Mouse (Mus musculus) brain, embryonic 14.5 days (tissue): Measurements from ENCODE around the gene Rnf126. TPM values are rescaled to one million over a fixed set of nuclear protein-coding genes. Genes with fewer than 3 reads are reported as not detected.
A peak's percentile ranks its signal among the peaks of the same experiment; 100 is the strongest.

Experiments
- DNase-seq: peaks from one replicate; pipeline ENCODE4 v3.0.0-alpha.2; 2011; ENCODE audit warnings: low read depth
- CTCF ChIP-seq: fragments of 200-500 bp; IDR thresholded peaks from 2 replicates; pipeline ENCODE4 v1.5.1; 2012; ENCODE audit warnings: inconsistent platforms, mild to moderate bottlenecking, moderate library complexity, borderline replicate concordance; ENCODE audit not compliant: insufficient read depth, insufficient read length; ENCODE audit errors: extremely low read depth
- POLR2A ChIP-seq: fragments of 200-500 bp; IDR thresholded peaks from 2 replicates; pipeline ENCODE4 v1.6.1; 2012; ENCODE audit warnings: mild to moderate bottlenecking, inconsistent platforms, borderline replicate concordance; ENCODE audit not compliant: poor library complexity, insufficient read depth, insufficient read length, severe bottlenecking; ENCODE audit errors: extremely low read depth
- polyA plus RNA-seq: library from polyadenylated mRNA; depleted of rRNA; stranded (reverse); fragments of >200 nt; gene quantifications from 2 replicates; pipeline ENCODE4 v1.2.3, GENCODE M21; 2012

Gene Rnf126
- polyA plus RNA-seq, 1 experiment, result 157 TPM

DNA sequence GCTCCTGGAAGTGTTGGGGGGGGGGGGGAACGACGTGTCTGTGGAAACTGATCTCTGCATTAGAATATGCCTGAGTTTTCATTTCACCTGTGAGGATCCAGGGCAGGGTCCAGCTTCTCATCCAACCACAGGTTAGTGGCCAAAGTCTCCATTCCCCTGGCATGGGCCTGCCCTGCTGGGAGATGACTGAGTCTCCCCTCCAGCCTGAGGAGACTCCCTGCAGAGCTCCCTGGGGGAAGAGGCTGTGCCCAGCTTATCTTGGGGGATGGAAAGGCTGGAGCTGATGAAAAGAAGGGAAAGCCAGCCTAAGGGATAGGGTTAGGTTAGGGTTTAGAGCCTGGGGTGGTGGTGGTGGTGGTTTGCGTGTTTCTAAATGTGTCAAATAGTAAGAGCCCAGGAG lies 35.1 kb upstream of the Rnf126 start:
- TF ChIP-seq POLR2A (no peak), CTCF (no peak)

DNA sequence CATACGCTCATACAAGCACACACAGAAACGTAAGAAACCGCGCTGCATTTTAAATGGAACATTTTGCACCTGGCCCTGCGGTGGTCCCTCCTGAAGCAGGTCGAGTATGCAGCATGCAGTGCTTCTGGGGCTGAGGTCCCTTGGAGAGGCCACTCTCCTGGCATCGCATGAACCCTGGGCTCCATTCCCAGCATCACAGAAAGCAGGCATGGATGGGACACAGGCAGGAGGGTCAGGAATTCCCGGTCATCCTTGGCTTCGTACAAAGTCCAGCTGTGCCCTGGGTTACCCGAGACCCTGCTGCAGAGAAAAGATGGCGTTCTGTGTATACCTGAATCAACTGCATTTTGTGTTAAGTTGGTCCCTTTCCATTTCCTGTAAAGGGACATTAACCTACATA lies 33.8 kb upstream of the Rnf126 start:
- TF ChIP-seq POLR2A (no peak), CTCF (no peak)
- DNase-seq, result no peak

More for the DNA sequence above, 35.1 kb upstream of the Rnf126 start:
- DNase-seq, result no peak

DNA sequence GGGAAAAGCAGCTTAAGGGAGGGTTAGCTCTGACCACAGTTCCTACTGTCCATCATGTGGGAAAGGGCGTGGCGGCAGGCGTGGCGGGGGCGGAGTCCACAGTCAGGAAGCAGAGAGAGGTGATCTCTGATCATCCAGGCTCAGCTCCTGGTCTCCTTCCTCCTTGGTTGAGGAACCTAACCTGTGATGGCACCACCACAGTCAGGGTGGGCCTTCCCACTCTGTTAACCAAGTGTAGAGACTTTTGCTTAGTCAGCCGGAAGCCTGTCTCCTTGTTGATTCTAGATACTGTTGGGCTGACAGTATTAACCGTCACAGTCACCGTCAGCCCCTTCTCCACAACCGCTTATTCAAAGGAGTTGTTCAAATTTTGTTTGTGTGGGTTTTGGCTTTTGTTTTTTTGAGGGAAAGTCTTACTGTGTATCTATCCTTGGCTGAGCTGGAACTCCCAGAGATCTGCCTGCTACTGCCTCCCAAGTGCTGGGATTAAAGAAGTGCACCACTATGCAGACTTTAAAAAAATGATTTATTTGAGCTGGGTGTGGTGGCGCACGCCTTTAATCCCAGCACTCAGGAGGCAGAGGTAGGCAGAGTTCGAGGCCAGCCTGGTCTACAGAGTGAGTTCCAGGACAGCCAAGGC lies 31.7 kb upstream of the Rnf126 start:
- no peak for DNase-seq
- TF ChIP-seq CTCF (no peak), POLR2A (no peak)

DNA sequence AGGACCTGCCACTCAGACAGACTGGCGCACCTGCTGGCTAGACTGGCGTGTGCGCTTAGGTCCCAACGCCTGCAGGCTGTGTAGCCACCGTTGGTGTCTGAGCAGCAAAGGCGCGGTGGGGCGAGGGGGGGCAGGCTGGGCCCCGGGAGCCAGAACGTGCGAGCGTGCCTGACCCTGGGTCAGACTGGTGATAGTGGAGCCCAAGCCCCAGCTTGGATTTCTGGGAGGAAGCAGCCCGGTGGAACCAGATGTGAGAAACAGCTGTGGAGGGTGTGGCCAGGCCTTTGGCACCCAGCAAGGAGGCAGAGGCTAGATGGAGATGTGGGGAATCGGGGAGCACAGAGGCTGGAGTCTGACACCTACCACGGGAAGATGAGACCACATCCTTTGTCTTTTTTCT lies 30.6 kb upstream of the Rnf126 start:
- peak; percentile 49 for DNase-seq
- TF ChIP-seq POLR2A (no peak), CTCF (no peak)

DNA sequence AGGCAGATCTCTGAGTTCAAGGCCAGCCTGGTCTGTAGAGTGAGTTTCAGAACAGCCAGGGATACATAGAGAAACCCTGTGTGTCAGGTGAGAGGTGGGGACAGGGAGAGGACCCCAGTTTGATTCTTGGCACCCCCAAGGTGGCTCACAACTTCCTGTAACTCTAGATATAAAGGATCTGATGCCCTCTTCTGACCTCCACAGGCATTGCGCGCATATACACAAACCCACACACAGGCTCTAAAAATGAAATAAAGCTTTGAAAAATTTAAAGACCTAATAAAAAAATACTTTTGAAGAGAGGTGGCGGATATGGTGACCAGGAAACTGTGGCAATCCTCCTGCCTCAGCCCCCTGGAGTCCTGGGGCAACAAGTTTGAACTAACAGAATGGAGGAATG lies 29.2 kb upstream of the Rnf126 start:
- TF ChIP-seq CTCF, result no peak
- no peak for TF ChIP-seq POLR2A
- DNase-seq, result no peak

DNA sequence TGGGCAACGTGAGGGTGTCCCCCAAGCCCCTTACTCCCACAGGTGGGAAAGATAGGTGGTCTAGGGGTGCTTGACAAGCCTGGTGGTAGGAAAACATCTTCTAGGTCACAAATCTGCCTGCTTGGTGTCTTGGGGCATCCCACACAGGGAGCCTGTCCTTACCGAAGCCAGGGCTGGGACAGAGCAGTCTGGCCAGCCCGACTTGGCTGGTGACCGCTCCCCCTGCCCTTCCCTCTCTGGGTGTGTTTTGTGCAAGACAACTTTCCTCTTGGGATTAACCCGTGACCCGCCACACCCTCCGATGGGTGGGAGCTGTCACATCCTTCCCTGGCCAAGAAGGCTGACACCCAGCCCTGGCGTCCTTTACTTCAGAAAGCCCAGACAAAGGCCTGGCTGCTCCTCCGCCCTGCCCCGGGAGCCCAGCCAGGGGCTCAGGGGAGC lies 27.8 kb upstream of the Rnf126 start:
- no peak for TF ChIP-seq CTCF
- no peak for TF ChIP-seq POLR2A
- DNase-seq, result peak; percentile 58

DNA sequence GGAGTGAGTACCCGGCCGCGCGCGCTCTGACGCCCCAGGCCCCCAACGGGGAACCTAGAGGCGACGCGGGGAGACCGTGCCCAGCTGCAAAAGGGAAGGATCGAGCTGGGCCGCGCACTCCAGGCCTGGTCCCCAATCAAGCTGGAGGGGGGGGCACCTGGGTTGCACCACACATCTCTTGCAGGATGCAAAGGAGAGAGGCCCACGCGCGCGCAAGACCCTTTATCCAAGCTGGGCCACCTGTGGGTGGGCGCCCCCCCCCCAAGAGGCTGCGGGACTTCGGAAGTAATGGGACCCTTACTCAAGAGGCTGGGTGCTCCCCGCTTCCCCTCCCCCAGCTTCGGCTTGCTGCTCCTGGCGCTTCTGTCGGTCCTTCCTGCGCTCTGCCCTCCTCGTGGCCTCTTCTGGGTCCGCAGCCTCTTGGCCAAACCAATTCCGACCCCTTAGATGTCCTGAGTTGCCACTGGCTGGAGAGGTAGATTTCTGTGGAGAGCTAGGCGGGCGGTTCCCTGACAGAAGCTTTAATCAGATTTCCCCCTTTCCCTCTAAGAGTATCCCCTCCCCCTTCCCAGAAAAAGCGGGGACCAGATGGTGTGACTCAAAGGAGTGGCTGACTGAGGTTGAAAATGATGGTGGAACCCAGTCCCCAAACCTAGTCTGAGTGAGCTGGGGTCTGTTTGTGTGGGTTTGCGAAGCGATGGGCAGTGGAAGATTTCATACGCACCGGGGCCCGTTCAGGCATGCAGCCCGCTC lies 27.2 kb upstream of the Rnf126 start:
- DNase-seq, result peak; percentile 83
- TF ChIP-seq CTCF, result 0 out of 2 replicates have a peak, but pooled peaks have one; percentile 3
- TF ChIP-seq POLR2A, result no peak

DNA sequence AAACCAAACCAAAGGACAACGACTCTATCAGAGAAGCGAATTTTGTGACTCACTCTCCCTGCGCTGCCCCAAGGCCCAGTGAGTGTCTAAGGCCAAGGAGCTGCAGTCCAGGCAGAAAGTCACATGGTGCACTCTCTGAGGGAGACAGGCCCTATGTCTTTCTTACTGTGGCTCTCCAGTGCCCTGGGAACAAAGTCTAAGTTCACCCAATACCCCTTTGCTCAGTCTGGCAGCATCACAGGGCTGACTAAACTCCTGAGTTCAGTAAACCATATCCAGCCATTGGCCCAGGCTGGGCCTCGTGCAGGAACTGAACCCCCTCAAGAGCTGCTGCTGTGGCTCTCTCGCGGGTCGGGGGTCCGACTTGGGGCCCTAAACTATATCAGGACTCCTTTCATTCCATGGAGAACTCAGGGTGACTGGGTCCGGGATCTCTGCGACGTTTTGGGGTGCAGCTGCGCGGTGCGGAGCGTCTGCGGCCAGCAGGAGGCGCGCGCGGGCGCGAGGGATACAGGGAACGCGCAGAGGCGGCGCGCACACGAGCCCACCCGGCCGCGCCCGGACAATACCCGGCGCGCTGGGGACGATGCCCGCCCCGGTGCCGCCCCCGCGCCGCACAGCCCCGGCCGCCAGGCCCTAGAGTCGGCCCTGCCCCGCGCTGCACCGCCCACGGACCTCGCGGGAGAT lies 26.4 kb upstream of the Rnf126 start, which contains the start of gene Palm:
Palm (plus strand) TSS at position 522 of the 687 bp plus-strand sequence.
- peak; percentile 96 for TF ChIP-seq POLR2A
- TF ChIP-seq CTCF, result peak; percentile 85
- peak; percentile 84 for DNase-seq

DNA sequence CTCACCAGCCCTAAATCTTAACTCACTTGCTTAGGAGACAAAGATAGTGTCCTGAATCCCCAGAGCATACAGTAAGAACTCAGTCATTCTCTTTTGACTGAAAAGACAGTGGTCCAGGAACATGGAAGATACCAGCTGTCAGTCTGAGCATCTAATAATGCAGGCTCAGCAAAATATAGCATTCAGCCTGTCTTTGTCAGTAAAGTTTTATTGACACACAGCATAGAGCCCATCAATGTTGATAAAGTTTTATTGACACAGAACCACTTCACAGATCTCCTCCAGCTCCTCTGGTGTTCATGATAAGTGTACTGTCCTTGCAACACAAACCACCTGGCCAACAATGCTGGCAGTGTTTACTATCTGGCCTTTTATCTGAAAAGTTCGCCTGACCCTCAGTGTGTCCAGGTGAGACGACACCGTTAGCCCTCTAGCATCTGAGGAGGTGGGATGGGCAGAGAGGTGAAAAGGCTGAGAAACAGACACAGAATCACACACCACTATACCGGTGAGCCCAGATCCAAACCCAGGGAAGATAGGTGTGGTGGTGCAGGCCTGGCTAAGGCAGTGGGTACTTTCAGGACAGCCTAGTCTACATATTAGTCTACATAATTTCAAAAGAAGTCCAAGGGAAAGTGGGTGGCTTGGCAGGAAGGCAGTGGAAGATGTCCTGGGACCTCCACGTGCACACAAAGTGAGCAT lies 25.7 kb upstream of the Rnf126 start:
- DNase-seq, result no peak
- no peak for TF ChIP-seq CTCF

DNA sequence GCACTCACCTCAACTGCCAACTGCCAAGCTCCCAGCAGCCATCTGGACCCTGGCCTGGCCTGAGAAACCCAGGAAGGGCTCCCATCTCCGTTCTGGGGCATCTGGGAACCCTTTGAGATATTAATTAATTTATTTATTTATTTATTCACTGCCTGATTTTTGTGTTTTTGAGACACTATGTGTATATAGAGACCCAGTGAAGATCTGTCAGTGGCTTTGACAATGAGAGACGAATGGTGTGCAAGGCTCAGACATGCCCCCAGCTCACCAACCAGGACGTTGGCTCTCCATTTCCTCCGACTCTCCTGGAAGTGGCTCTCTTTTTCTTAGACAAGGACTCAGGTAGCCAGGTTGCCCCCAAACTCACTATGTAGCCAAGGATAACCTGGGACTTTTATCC lies 24.1 kb upstream of the Rnf126 start, which contains the start of gene Prss57:
Prss57 (minus strand) TSS at position 101 of the 400 bp plus-strand sequence.
- TF ChIP-seq POLR2A, result no peak
- no peak for TF ChIP-seq CTCF
- DNase-seq, result no peak

DNA sequence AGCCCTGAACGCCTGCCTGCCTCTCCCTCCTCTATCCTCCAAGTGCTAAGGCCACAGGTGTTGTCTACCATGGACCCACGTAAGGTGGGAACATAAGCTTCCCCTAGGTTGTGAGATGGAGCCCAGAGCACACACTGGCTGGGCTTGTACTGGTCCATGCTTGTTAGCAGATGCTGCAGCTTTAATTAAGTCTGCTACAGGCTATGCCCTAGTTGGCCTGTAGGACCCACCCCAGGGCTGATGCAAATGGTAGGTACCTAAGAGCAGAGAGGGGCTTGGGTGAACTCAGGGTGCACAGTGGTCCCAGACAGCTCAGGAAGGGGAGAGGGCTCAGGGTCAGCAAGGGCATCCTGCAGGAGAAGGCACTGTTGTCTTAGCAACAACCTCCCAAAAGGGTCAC lies 22.8 kb upstream of the Rnf126 start:
- no peak for DNase-seq
- no peak for TF ChIP-seq POLR2A

DNA sequence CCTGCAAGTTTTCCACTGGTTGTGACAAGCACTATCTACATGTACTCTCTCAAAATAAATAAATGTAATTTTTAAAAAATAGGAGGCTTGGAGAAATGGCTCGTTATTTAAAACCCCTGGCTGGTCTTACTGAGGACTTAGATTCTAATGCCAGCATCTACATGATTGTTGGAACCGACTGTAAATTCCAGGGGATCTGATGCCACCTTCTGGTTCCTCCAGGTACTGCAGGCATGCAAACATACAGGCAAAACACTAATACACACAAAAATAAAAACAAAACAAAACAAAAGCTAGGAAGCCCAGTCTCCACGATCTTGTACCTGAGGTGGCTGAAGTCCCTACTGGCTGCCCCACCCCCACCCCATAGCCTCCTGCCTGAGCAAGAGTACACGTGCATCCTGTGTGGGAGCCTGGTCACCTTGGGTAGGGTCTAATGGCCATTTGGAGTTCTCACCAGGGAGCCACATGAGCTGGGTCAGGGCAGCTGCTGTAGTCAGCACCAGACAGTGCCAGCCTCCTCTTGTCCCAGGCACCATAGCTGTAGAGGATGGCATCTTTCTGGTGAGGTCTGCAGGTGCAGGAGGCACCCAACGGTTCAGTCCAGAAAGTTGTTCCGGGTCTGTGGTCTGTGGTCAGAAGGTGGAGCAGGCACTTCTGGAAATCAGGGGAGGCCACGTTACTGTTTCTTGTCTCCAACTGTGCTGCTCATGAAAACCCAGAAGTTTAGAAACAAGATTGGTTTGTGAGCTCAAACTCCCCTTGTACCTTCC lies 21.8 kb upstream of the Rnf126 start:
- TF ChIP-seq CTCF (peak; percentile 89; the same call in 1 of the 2 replicates), POLR2A (no peak)
- DNase-seq, result peak; percentile 84
